ENCODE assay signal across 11 mouse cellular contexts in the genomic region with DNA sequence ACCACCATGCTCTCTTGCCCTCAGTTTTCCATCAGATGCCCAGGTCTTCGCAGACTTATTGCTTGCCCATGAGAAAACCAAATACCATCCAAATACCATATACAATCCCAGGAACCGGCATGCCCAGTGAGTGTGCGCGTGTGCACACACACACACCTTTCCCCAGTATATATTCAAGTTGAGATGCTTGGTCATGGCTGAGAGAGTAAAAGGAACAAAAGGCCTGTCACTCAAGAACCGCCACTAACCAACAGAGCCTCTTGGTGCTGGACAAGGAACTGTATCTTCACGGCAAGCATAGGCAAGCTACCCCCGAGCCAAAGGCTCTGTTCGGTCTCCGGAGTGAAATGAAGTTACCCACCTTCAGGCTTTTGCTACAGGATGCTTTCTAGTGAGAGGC. TPM values are rescaled to one million over a fixed set of nuclear protein-coding genes. Genes with fewer than 3 reads are reported as not detected.
DNase-seq lines count a peak whose midpoint lies in the region; ATAC-seq and TF ChIP-seq lines count a peak whose summit lies in the region.
"Had no signal": no experiment of that assay in that cellular context is flagged by ENCODE, and none has a peak within 500 bp of the region (broad histone marks: within the 10 kb centered on the region; RNA-seq: fewer than 3 reads in every experiment).

No protein-coding gene starts in this region.

- peaks cover 18% of the 10 kb centered on the region for H3K36me3 ChIP-seq in limb, embryonic 15.5 days
- no peaks in the 10 kb centered on the region for H3K36me3 ChIP-seq in stomach, postnatal 0 days (ENCODE audit: control insufficient read depth, insufficient read depth, low read length)

- H3K27ac ChIP-seq in gastrocnemius, adult 2 months = peak overlapping the region; percentile 93; the same call in 1 of the 2 replicates
- H3K27ac ChIP-seq in limb, embryonic 15.5 days = no peak overlapping the region
- H3K27ac ChIP-seq in stomach, postnatal 0 days (replicated peaks) = no peak overlapping the region

- WGBS in limb, embryonic 15.5 days = 86% methylated on average over 9 of the region's 9 CpGs
- 79% methylated on average over 9 of the region's 9 CpGs for WGBS in stomach, postnatal 0 days

- intact Hi-C loops in gastrocnemius, adult 2 months (cut with DNase I) = no loop called here
- intact Hi-C loops in gastrocnemius, postnatal 36 days (cut with DNase I) = loop anchor here (5.0 kb wide), 1 partner anchor 40 kb away; a partner anchor contains a TSS

- TF ChIP-seq CTCF in gastrocnemius, adult 2 months (IDR thresholded peaks at IDR 0.05) = no peak
- TF ChIP-seq CTCF in stomach, postnatal 0 days (IDR thresholded peaks at IDR 0.05; ENCODE audit: low read depth) = no peak

- peaks cover 33% of the 10 kb centered on the region for H3K4me1 ChIP-seq in limb, embryonic 15.5 days
- peaks cover 6% of the 10 kb centered on the region for H3K4me1 ChIP-seq in stomach, postnatal 0 days (replicated peaks; ENCODE audit: control insufficient read depth, insufficient read depth)

- no peak overlapping the region for H3K9ac ChIP-seq in limb, embryonic 15.5 days
- no peak overlapping the region for H3K9ac ChIP-seq in stomach, postnatal 0 days (ENCODE audit: low read length)

- no peak for TF ChIP-seq EP300 in stomach, postnatal 0 days (optimal IDR thresholded peaks at IDR 0.05)

- no peaks in the 10 kb centered on the region for H3K27me3 ChIP-seq in limb, embryonic 15.5 days
- H3K27me3 ChIP-seq in stomach, postnatal 0 days (ENCODE audit: control insufficient read depth, insufficient read depth, low read length) = no peaks in the 10 kb centered on the region

- peak overlapping the region; percentile 62 for H3K4me2 ChIP-seq in limb, embryonic 15.5 days
- H3K4me2 ChIP-seq in stomach, postnatal 0 days (replicated peaks; ENCODE audit: low read depth) = peak overlapping the region; percentile 73

- H3K9me3 ChIP-seq in limb, embryonic 15.5 days = no peaks in the 10 kb centered on the region
- no peaks in the 10 kb centered on the region for H3K9me3 ChIP-seq in stomach, postnatal 0 days (ENCODE audit: control insufficient read depth, low read length)

- H3K4me3 ChIP-seq in gastrocnemius, adult 2 months = peak overlapping the region; percentile 97
- H3K4me3 ChIP-seq in limb, embryonic 15.5 days = peak overlapping the region; percentile 80; the same call in 1 of the 2 replicates
- H3K4me3 ChIP-seq in stomach, postnatal 0 days (ENCODE audit: low read depth, low read length) = no peak overlapping the region

- no peak for ATAC-seq in limb, embryonic 15.5 days (ENCODE audit: insufficient number of reproducible peaks, low FRiP score, low TSS enrichment, low read depth)
- no peak for ATAC-seq in stomach, postnatal 0 days (ENCODE audit: low FRiP score, low TSS enrichment)

- DNase-seq in gastrocnemius, adult 2 months = no peak
- DNase-seq in gastrocnemius, postnatal 36 days = no peak
- DNase-seq in spleen, postnatal 36 days (ENCODE audit: low spot score in 2 of 2) = peak; percentile 35 to 38
- no peak for DNase-seq in spleen, adult 12 weeks (ENCODE audit: low spot score)
- DNase-seq in stomach, postnatal 0 days (ENCODE audit: low spot score) = no peak
- DNase-seq in frontal cortex, postnatal 25 days (ENCODE audit: low spot score in 2 of 2) = no peak
- DNase-seq in adrenal gland, adult 18-20 months (ENCODE audit: low spot score in 2 of 2) = no peak
- DNase-seq: adrenal gland, postnatal 25 days had no signal

RNA-seq across cellular contexts. Expression of a gene that starts 1.9 kb away (rescaled TPM):
- 10 to 100 TPM; 59.3 to 66.2 TPM for total RNA-seq in gastrocnemius, adult 2 months (2021)
- 10 to 100 TPM; 44.0 to 47.0 TPM for total RNA-seq in gastrocnemius, postnatal 36 days (2021)
- 1.7 and 2.2 TPM in 2 replicates for polyA plus RNA-seq in limb, embryonic 15.5 days (2015; fragmentation: Nextera tagmentation; extraction: Ambion mirVana)
- polyA plus RNA-seq in stomach, postnatal 0 days (2015; fragmentation: Nextera tagmentation; extraction: Ambion mirVana) = 0.73 and 0.75 TPM in 2 replicates
- 10 to 100 TPM; 22.4 to 26.5 TPM for total RNA-seq in adrenal gland, adult 18-20 months (2021)

RNA-seq across cellular contexts. Expression of a gene that starts 23.8 kb away (rescaled TPM):
- 1 to 10 TPM; 6.2 to 6.5 TPM for total RNA-seq in gastrocnemius, adult 2 months (2021)
- total RNA-seq in gastrocnemius, postnatal 36 days (2021) = 1 to 10 TPM; 5.5 to 5.7 TPM
- polyA plus RNA-seq in limb, embryonic 15.5 days (2015; fragmentation: Nextera tagmentation; extraction: Ambion mirVana) = 17.3 and 19.1 TPM in 2 replicates
- 9.0 TPM in 2 replicates for polyA plus RNA-seq in stomach, postnatal 0 days (2015; fragmentation: Nextera tagmentation; extraction: Ambion mirVana)
- total RNA-seq in adrenal gland, adult 18-20 months (2021) = 10 to 100 TPM; 18.2 to 21.1 TPM

RNA-seq across cellular contexts. Expression of a gene that starts 33.1 kb away (rescaled TPM):
- total RNA-seq in gastrocnemius, adult 2 months (2021) = under 1 TPM; 0.39 to 0.56 TPM
- total RNA-seq in gastrocnemius, postnatal 36 days (2021) = not detected
- polyA plus RNA-seq in limb, embryonic 15.5 days (2015; fragmentation: Nextera tagmentation; extraction: Ambion mirVana) = 0.35 TPM in 1 of 2 replicates, not detected in the other
- polyA plus RNA-seq in stomach, postnatal 0 days (2015; fragmentation: Nextera tagmentation; extraction: Ambion mirVana) = not detected in 2 replicates
- not detected for total RNA-seq in adrenal gland, adult 18-20 months (2021)
- total RNA-seq: adrenal gland, postnatal 25 days; gastrocnemius, adult 18-20 months had no signal
- polyA plus RNA-seq: macrophage had no signal

RNA-seq across cellular contexts. Expression of a gene that starts 39.4 kb away (rescaled TPM):
- total RNA-seq in gastrocnemius, adult 2 months (2021) = 100 to 1,000 TPM; 141 to 159 TPM
- 100 to 1,000 TPM; 124 to 129 TPM for total RNA-seq in gastrocnemius, postnatal 36 days (2021)
- 413 and 414 TPM in 2 replicates for polyA plus RNA-seq in limb, embryonic 15.5 days (2015; fragmentation: Nextera tagmentation; extraction: Ambion mirVana)
- 405 and 438 TPM in 2 replicates for polyA plus RNA-seq in stomach, postnatal 0 days (2015; fragmentation: Nextera tagmentation; extraction: Ambion mirVana)
- total RNA-seq in adrenal gland, adult 18-20 months (2021) = 100 to 1,000 TPM; 221 to 238 TPM

RNA-seq across cellular contexts. Expression of a gene that starts 39.6 kb away (rescaled TPM):
- 100 to 1,000 TPM; 385 to 521 TPM for total RNA-seq in gastrocnemius, adult 2 months (2021)
- 100 to 1,000 TPM; 349 to 430 TPM for total RNA-seq in gastrocnemius, postnatal 36 days (2021)
- polyA plus RNA-seq in limb, embryonic 15.5 days (2015; fragmentation: Nextera tagmentation; extraction: Ambion mirVana) = 447 and 586 TPM in 2 replicates
- polyA plus RNA-seq in stomach, postnatal 0 days (2015; fragmentation: Nextera tagmentation; extraction: Ambion mirVana) = 585 and 586 TPM in 2 replicates
- total RNA-seq in adrenal gland, adult 18-20 months (2021) = 100 to 1,000 TPM; 830 to 834 TPM

Comparison
In these comparisons a context has a peak if more than half of its experiments do, and no peak if none do; other contexts are left out.
1. DNase-seq: peak in spleen, postnatal 36 days (2 of 2); none in gastrocnemius, adult 2 months (single experiment), gastrocnemius, postnatal 36 days (0 of 2), spleen, adult 12 weeks (single experiment), stomach, postnatal 0 days (single experiment), frontal cortex, postnatal 25 days (0 of 2) and adrenal gland, adult 18-20 months (0 of 2).